Mouse (Mus musculus) CH12.LX (cell line): ENCODE data around the gene Asb15.

ENCODE experiments used
- E2F4 ChIP-seq: IDR thresholded peaks from 2 replicates; pipeline ENCODE4 v1.6.1; 2011; ENCODE audit warnings: low read depth, low read length, improper control_type of control experiment; ENCODE audit not compliant: insufficient replicate concordance
- MAFK ChIP-seq: IDR thresholded peaks from 2 replicates; pipeline ENCODE4 v1.6.1; 2011; ENCODE audit warnings: low read length, improper control_type of control experiment; ENCODE audit not compliant: insufficient replicate concordance

DNA sequence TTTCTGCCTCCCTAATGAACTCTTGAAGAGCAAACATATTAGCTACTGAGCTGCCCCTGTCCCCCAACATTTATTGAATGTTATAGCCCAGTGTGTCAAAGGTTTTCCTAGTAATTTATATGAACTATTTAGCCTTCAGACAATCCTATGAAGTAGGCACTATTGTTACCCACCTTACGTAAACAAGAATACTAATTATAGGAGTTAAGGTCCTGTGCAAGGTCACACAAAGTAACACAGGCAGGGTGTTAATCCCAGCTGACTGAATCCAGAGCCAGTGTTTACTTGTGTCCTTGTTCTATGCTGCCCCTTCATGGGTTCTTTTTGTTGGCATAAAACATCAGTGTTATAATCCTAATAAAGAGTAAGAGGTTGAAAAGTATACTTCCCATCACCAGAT, 41.8 kb downstream of the Asb15 start:
- TF ChIP-seq E2F4 (no peak), MAFK (no peak)
